Mouse (Mus musculus) cerebellum, postnatal 10 days (tissue): ENCODE measurements around the gene Klrb1.

ENCODE experiments used
- DNase-seq, 2 experiments: peaks; one replicate each; pipeline ENCODE4 v3.0.0; 2021; ENCODE audit warnings: mixed read lengths in 2 of 2

The Klrb1 gene

GRCm38 (mm10) chr6:128733908-128734679 is 11.2 kb upstream of the Klrb1 start:
- no peak for DNase-seq

DNA sequence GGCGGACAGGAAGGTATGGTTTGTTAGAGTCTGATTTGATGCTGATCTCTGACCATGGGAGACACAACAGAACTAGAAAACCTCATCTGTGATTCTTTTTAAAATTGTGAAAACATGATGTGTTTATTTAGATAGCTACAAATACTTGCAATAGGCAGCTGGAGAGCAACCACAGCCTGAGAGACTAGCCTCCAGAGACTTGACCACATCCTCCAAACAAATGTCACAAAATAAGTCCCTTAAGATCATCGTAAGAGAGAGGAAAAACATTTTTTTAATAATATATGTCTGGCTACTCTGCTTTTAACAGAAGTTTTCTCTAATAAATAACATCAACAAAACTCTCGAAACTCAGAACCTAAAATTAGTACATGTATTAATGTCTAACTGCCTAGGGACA is 9.2 kb upstream of the Klrb1 start:
- DNase-seq: no peak

DNA sequence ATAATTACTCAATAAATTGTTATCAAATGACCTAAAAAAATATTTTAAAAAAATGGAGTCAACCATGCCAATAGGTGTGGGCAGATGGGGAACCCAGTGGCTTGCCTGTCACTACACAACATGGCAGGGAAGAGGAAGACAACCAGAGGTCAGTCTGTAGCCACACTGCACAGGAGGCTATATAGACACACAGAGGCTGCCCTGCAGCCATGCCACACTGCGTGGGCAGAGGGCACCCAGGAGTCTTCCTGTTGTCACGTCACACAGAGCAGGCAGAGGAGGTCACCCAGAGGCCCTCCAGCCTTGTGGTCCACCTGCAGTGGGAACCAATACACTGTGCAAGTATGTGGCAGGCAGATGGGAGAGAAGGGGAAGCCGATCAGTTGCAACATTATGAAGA is 21.2 kb downstream of the Klrb1 start:
- no peak for DNase-seq

GRCm38 (mm10) chr6:128679574-128679973 is 43.3 kb downstream of the Klrb1 start:
- no peak for DNase-seq

DNA sequence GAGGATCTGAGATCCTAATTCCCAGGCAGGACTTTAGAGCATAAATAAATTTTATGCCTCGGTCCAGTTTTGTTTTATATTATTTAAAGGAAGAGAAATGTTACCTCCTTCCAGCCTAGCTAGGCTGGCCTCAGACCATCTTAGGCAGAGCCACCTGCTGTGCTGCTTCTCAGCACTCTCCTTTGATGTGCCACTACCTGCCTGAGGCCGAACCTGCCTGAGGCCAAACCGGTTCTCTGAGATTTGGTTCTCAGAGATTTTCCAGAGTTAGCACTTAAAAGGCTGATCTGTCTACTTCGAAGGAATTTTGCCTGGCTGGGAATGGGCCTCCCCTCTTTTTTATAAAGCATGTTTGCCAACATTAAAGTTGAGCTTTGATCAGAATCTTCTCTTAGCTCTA is 52.9 kb downstream of the Klrb1 start:
- DNase-seq: no peak

DNA sequence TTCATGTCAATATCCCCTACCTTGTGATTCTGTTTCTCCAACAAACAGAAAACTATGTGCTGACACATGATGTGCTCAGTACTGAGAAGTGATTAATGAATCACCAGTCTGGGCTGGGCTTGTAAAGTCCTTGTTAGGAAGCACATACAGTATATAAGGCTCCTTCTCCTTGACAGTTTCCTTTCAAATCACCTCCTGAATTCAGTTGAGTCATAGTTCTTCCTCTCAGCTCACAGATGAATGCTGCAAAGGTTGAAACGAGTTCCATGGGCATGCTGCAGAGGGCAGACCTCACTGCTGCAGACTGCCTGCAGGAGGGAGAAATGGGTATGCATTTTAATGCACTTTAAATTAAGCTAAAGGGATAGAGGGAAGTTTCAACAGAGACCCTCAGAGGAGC is 60.7 kb downstream of the Klrb1 start, which contains the start of gene Clec2h:
Gene Clec2h (plus strand): TSS at position 180 of the 400 bp plus-strand sequence.
- no peak for DNase-seq

DNA sequence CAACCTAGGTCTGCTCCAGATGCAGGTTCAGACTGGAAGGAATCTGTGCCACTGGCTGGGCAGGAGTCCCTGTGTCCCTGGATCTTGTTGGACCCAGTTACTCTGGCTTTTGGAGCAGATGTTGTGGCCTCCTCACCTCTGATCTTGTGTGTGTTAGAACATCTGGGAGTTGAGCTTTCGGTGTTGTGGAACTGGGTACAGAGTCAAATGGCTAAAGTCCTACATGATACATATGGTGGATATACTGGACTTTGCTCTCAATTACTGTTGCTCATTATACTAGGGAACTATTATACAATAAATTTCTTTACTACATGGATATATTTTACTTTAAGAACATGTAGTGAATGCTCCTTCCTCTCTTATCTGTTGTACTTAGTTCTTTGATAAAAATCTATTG is 61.6 kb downstream of the Klrb1 start:
- no peak for DNase-seq
